Mouse (Mus musculus) neutrophil, adult 83 days (primary cell): ENCODE measurements around the gene Arhgap22. TPM values are rescaled to one million over a fixed set of nuclear protein-coding genes. Genes with fewer than 3 reads are reported as not detected.

ENCODE experiments used
- total RNA-seq, 2 experiments: library from RNA; stranded (reverse); gene quantifications; one replicate each; pipeline ENCODE4 v1.2.4; 2023

Gene Arhgap22
- under 1 TPM; 0.75 to 0.86 TPM for total RNA-seq

GRCm38 (mm10) chr14:33213823-33214766 lies at the start of gene Arhgap22:
Gene Arhgap22 (plus strand): TSS chr14:33214026.

GRCm38 (mm10) chr14:33185068-33185800 lies 28.6 kb upstream of the Arhgap22 start, which contains the start of gene Wdfy4:
Gene Wdfy4 (minus strand): TSS chr14:33185508.

Other genes starting within 250 kb of the Arhgap22 start
- gene Lrrc18, start 222.6 kb upstream of the Arhgap22 start, total RNA-seq = not detected
- 100 to 1,000 TPM; 116 to 155 TPM for gene Wdfy4, start 28.5 kb upstream of the Arhgap22 start, total RNA-seq
- gene Mapk8, start 233.1 kb downstream of the Arhgap22 start, total RNA-seq = 10 to 100 TPM; 12.8 to 14.2 TPM